Mouse (Mus musculus): Measurements from ENCODE around the gene Ccr10.
"Not testable (repeated sequence)": the region's sequence is repeated elsewhere in the genome, so short reads cannot be mapped to it uniquely, and the experiment has no call there.

The Ccr10 gene

GRCm38 (mm10) chr11:101130056-101130756 is 45.0 kb downstream of the Ccr10 start:
- ATAC-seq (ENCODE audit: insufficient number of reproducible peaks, low FRiP score, low TSS enrichment), result no peak

DNA sequence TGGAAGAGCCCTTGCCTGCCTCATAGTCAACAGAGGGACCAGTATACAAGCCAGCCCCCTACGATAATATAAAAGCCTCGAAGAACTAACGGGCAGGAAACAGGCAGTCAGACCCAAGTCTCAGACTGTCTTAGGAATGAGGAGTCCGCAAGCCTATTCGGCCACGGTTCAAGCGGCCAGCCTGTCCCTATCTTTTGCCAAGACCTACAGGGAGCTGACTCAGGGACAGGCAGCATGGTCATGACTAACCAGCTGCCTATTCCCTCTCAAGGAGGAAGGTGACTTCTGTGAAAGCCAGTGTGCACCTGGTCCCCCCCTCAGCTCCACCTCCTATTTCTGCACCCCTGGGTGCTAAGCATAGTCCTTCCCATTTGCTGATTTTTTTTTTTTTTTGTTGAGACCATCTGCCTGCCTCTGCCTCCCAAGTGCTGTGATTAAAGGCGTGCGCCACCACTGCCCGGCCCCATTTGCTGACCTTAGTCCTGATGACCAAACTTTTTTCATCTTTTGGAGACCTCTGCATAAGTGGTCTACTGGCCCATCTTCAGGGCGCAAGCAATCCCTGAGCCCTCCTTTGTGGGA is 46.2 kb downstream of the Ccr10 start:
- ATAC-seq (ENCODE audit: insufficient number of reproducible peaks, low FRiP score, low TSS enrichment), result peak; percentile 85; the same call in 1 of the 2 replicates

- no peak for ATAC-seq (ENCODE audit: insufficient number of reproducible peaks, low FRiP score, low TSS enrichment)
These were observed 48.2 kb downstream of the Ccr10 start for GRCm38 (mm10) chr11:101127075-101127474.

DNA sequence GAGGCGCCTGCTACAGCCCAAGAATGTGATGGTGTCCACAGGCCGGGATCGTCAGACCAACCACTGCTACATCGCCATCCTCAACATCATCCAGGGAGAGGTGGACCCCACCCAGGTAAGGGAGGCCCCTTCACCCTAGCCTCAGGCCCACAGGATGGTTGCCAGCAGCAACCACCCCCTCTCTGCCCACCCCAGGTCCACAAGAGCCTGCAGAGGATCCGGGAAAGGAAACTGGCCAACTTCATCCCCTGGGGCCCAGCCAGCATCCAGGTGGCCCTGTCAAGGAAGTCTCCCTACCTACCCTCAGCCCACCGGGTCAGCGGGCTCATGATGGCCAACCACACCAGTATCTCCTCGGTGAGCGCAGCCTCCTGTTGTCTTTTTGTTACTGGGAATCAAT is 50.2 kb downstream of the Ccr10 start:
- ATAC-seq (ENCODE audit: insufficient number of reproducible peaks, low FRiP score, low TSS enrichment), result not testable (repeated sequence)

GRCm38 (mm10) chr11:101124494-101124893 is 50.7 kb downstream of the Ccr10 start:
- not testable (repeated sequence) for ATAC-seq (ENCODE audit: insufficient number of reproducible peaks, low FRiP score, low TSS enrichment)
